Mouse (Mus musculus): ENCODE measurements around the gene Zrsr2.

Gene Zrsr2

GRCm38 (mm10) chrX:163958467-163958875, at the start of gene Zrsr2:
TSS of gene Zrsr2 (minus strand) at chrX:163958661.
- peak; percentile 74 for DNase-seq (ENCODE audit: low read depth, low spot score)

GRCm38 (mm10) chrX:164004809-164005208, 46.3 kb upstream of the Zrsr2 start:
- DNase-seq (ENCODE audit: low read depth, low spot score), result no peak

- DNase-seq (ENCODE audit: low read depth, low spot score), result no peak
These were observed 41.4 kb upstream of the Zrsr2 start for GRCm38 (mm10) chrX:163999848-164000247.

GRCm38 (mm10) chrX:163996754-163997153, 38.3 kb upstream of the Zrsr2 start:
- no peak for DNase-seq (ENCODE audit: low read depth, low spot score)

GRCm38 (mm10) chrX:163987718-163988374, 29.4 kb upstream of the Zrsr2 start:
- no peak for DNase-seq (ENCODE audit: low read depth, low spot score)

- DNase-seq (ENCODE audit: low read depth, low spot score), result no peak
These were observed 23.7 kb upstream of the Zrsr2 start for GRCm38 (mm10) chrX:163982129-163982528.

- DNase-seq (ENCODE audit: low read depth, low spot score), result peak; percentile 6
These were observed 23.0 kb upstream of the Zrsr2 start for GRCm38 (mm10) chrX:163981500-163981899.

- DNase-seq (ENCODE audit: low read depth, low spot score), result no peak
These were observed 22.6 kb upstream of the Zrsr2 start for GRCm38 (mm10) chrX:163981092-163981491.

GRCm38 (mm10) chrX:163957803-163958466, 526 bp downstream of the Zrsr2 start:
- DNase-seq (ENCODE audit: low read depth, low spot score), result peak; percentile 55

GRCm38 (mm10) chrX:163957381-163957780, 1.1 kb downstream of the Zrsr2 start:
- DNase-seq (ENCODE audit: low read depth, low spot score), result no peak

GRCm38 (mm10) chrX:163951618-163952017, 6.8 kb downstream of the Zrsr2 start:
- no peak for DNase-seq (ENCODE audit: low read depth, low spot score)

GRCm38 (mm10) chrX:163944381-163944780, 14.1 kb downstream of the Zrsr2 start:
- DNase-seq (ENCODE audit: low read depth, low spot score), result no peak

- DNase-seq (ENCODE audit: low read depth, low spot score), result no peak
These were observed 19.9 kb downstream of the Zrsr2 start for GRCm38 (mm10) chrX:163938587-163938986.

GRCm38 (mm10) chrX:163934731-163935130, 23.7 kb downstream of the Zrsr2 start:
- DNase-seq (ENCODE audit: low read depth, low spot score), result no peak

- no peak for DNase-seq (ENCODE audit: low read depth, low spot score)
These were observed 28.9 kb downstream of the Zrsr2 start for GRCm38 (mm10) chrX:163929550-163929949.

GRCm38 (mm10) chrX:163912791-163913190, 45.7 kb downstream of the Zrsr2 start:
- DNase-seq (ENCODE audit: low read depth, low spot score), result no peak

GRCm38 (mm10) chrX:163909381-163909780, 49.1 kb downstream of the Zrsr2 start:
- no peak for DNase-seq (ENCODE audit: low read depth, low spot score)

GRCm38 (mm10) chrX:163908337-163909250, 49.9 kb downstream of the Zrsr2 start, which contains the start of gene Ap1s2:
TSS of gene Ap1s2 (plus strand) at chrX:163909017.
- peak; percentile 77 for DNase-seq (ENCODE audit: low read depth, low spot score)

GRCm38 (mm10) chrX:163908003-163908336, 50.5 kb downstream of the Zrsr2 start:
- DNase-seq (ENCODE audit: low read depth, low spot score), result no peak

- DNase-seq (ENCODE audit: low read depth, low spot score), result no peak
These were observed 51.6 kb downstream of the Zrsr2 start for GRCm38 (mm10) chrX:163906861-163907260.

GRCm38 (mm10) chrX:163899431-163900020, 58.9 kb downstream of the Zrsr2 start:
- DNase-seq (ENCODE audit: low read depth, low spot score), result no peak

- DNase-seq (ENCODE audit: low read depth, low spot score), result no peak
These were observed 61.1 kb downstream of the Zrsr2 start for GRCm38 (mm10) chrX:163897354-163897753.
